Mouse (Mus musculus) CD4-positive, CD25-positive, alpha-beta regulatory T cell, adult 9 weeks (primary cell): ENCODE measurements around the gene Ubiad1. TPM values are rescaled to one million over a fixed set of nuclear protein-coding genes. Genes with fewer than 3 reads are reported as not detected.

ENCODE experiments used
- polyA plus RNA-seq: library from polyadenylated mRNA; unstranded; fragments of 100-300 nt; shearing (Covaris generic); gene quantifications from one replicate; pipeline ENCODE4 v1.2.1, GENCODE M21; 2017

Gene Ubiad1
- 21.0 TPM for polyA plus RNA-seq

GRCm38 (mm10) chr4:148444250-148444967 lies at the start of gene Ubiad1:
Ubiad1 (minus strand) TSS chr4:148444771.

GRCm38 (mm10) chr4:148448179-148448852 lies 3.7 kb upstream of the Ubiad1 start, which contains the start of gene Mtor:
Mtor (plus strand) TSS chr4:148448611.

Other genes starting within 250 kb of the Ubiad1 start
- gene Disp3, start 156.8 kb downstream of the Ubiad1 start, polyA plus RNA-seq, result not detected
- gene Mtor, start 3.8 kb upstream of the Ubiad1 start, polyA plus RNA-seq, result 20.5 TPM
- gene Angptl7, start 55.7 kb upstream of the Ubiad1 start, polyA plus RNA-seq, result 0.25 TPM
- 122 TPM for gene Exosc10, start 113.7 kb upstream of the Ubiad1 start, polyA plus RNA-seq
- 10.1 TPM for gene Srm, start 146.7 kb upstream of the Ubiad1 start, polyA plus RNA-seq
- gene Masp2, start 157.8 kb upstream of the Ubiad1 start, polyA plus RNA-seq, result not detected
- 247 TPM for gene Tardbp, start 182.2 kb upstream of the Ubiad1 start, polyA plus RNA-seq
- not detected for gene Gm572, start 198.5 kb upstream of the Ubiad1 start, polyA plus RNA-seq